Mouse (Mus musculus) thymus, adult 18-20 months (tissue): ENCODE measurements around the gene Mvb12a.

Source experiments
- DNase-seq, 2 experiments: peaks; one replicate each; pipeline ENCODE4 v3.0.0; 2022; ENCODE audit warnings: mixed read lengths in 2 of 2

Gene Mvb12a

DNA sequence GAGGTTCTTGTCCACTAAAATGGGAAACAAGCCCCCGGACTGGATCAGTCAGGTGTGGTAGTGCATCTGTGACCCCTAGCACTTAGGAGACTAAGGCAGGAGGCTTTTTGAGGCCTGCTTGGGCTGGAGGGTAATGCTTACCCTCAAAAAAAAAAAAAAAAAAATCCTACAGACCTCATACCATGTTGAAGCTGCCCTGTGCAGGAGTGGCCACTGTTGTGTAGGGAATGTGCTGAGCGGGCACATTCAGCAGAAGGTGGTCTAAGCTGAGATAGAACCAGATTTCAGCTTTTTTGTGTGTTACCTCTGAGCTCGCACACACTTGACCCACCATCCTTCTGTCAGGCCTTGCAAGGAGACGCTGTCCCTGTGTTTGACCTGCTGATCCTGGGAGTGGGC lies 51.6 kb downstream of the Mvb12a start:
- no peak for DNase-seq

DNA sequence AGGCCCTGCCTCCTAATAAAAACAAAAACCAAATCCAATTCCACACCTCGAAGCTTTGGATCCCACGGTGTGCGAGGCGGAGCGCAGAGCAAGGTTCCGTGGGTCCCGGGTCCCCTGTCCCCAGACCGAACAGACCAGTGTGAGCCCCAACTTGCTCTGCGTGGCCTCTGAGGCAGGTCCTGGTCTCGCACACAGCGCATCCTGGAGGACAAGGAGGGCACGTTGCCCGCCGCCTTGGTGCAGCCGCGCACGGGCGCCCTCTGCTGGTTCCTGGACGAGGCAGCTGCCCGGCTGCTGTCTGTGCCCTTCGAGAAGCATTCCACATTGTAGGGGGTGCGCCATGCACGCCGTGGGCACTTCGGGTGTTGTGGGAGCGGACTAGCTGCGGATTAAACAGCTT lies 53.1 kb downstream of the Mvb12a start:
- DNase-seq, result peak; percentile 76 to 78

DNA sequence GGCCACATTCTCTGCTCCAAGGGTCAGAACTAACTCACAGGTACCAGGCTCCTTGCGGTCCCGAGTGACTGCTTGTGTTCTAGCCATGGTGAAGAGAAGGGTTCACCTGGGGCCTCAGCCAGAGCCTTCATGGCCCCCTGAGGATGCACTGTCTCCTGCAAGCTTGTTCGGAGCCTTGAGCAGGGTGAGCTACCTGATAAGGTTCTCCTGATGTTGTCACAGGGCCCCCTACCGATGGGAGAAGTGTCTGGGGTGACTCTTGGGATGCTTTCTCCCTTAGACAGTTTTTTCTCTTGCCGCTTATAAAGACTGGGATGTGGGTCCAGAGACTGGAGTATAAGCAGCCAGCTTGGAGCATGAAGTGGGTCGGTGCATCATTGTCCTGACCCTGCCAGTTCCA lies 53.7 kb downstream of the Mvb12a start:
- DNase-seq, result no peak

DNA sequence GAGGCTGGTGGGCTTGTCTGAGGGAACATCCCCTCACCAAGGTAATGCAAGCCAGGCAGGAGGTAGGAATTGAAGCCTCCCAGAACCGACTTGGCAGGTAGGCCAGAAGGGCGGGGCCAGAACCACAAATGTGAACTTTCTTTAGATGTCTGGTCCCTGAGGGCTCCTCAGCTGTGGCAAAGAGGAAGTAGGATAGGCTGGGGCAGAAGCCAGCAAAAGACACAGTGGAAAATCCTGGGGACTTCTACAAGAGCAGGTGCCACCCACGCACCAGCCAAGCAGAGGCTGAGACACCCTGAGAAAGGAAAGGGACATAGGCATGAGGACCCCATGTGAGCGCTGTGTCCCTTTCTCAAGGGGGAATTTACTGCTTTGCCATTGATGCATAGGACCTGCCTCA lies 54.1 kb downstream of the Mvb12a start:
- DNase-seq, result peak in 1 of 2 experiments; percentile 34

DNA sequence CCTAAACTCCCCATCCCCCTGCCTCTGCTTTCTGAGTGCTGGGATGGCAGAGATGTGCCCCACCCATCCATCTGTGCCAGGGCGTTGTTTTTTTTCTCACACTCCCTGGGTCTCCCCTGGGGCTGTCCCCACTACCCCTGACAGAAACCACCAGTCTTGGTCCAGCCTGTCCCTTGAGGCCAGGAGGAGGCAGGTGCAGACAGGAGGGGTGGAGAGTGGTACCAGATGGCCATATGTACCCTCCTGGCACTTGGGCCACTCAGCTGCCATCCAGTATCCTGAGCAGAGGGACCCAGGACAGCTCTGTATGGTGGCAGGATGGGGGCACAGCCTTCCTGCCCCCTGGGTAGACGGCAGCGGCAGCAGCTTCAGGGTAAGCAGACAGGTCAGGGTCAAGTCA lies 54.7 kb downstream of the Mvb12a start, which contains the start of gene Fam129c:
TSS of gene Fam129c (plus strand) at position 198 of the 400 bp plus-strand sequence.
- no peak for DNase-seq
